Mouse (Mus musculus): ENCODE measurements around the gene Mycbpap.

- no peak for TF ChIP-seq CTCF (conservative IDR thresholded peaks at IDR 0.05; ENCODE audit: low read length)
- TF ChIP-seq POU5F1 (IDR thresholded peaks at IDR 0.05; ENCODE audit: borderline replicate concordance, low read length) = no peak
- TF ChIP-seq NANOG (IDR thresholded peaks at IDR 0.05; ENCODE audit: borderline replicate concordance, low read length) = no peak
These were observed 65.2 kb downstream of the Mycbpap start for GRCm38 (mm10) chr11:94456347-94456746.

Data from E14TG2a.4 (cell line).